Mouse (Mus musculus) cerebellum, adult 9-11 months (tissue): ENCODE results near the gene Ugt1a10.
"Not testable (repeated sequence)": the region's sequence is repeated elsewhere in the genome, so short reads cannot be mapped to it uniquely, and the experiment has no call there.

Experiments used
- DNase-seq: peaks from one replicate; pipeline ENCODE4 v3.0.0; 2022

The Ugt1a10 gene

DNA sequence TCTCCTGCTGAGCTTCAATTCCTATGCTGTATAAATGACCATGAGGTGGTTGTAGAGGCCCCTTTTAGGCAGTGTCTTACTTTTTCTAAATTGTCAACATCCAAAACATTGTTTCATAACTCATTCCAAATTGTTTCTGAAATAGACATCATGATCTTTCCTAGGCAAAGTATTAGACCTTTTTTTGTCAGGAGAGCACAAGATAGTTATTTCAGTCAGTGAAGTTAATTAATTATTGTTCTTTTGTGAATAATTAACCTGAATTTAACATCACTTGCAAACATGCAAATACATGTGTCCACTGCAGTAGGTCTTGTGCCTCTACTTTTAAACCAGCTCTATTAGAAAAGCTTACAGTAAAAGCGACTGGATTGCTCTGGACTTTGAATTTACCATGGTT, at the start of gene Ugt1a10:
TSS of gene Ugt1a10 (plus strand) at position 301 of the 400 bp plus-strand sequence.
- no peak for DNase-seq

DNA sequence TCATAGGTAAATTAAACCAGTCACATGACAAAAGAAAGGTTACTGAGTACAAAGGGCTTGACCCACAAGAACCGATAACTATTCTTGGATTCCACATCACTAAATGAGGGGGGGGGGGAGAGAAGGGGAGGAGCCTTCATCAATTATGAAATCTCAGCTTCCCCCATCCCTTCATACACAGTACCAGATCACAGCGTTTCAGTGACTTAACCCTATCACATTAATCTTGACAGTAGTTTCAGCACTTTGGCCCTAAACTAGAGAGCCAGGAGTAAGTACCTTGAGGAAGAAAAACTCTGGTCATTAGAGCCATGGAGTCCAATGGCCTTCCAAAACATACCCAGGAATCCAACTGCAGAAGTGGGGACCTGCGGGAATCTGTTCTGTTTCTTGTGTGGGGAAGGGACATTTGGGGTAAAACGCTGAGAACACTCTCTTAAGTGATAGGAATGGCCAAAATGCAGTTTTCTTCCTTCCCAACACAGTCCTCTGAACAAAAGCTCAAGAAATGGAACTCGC, 47.4 kb upstream of the Ugt1a10 start:
- no peak for DNase-seq

DNA sequence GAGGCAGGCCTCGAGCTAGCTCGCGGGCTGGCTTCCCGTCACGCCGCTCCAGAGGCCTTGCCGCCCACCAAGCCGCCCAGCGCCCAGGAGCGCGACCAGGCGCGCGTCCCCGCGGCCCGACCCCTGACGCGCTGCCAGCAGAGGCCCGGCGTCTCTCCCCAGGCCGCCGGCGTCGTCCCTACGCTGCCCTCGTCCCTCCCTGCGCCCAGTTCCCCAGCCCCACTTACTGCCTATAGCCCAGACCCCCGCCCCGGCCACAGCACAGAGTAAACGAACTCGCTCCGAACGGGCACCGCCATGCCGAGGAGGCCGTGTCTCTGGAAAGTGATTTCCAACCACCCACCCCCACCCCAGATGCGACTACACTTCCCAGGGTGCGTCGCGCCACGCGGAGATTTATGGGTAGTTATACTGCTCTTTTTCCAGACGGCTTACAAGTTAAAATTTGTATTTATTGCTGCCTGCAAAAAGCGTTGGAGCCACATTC, 46.9 kb upstream of the Ugt1a10 start, which contains the start of gene Usp40:
TSS of gene Usp40 (minus strand) at position 341 of the 487 bp plus-strand sequence.
- peak; percentile 68 for DNase-seq

DNA sequence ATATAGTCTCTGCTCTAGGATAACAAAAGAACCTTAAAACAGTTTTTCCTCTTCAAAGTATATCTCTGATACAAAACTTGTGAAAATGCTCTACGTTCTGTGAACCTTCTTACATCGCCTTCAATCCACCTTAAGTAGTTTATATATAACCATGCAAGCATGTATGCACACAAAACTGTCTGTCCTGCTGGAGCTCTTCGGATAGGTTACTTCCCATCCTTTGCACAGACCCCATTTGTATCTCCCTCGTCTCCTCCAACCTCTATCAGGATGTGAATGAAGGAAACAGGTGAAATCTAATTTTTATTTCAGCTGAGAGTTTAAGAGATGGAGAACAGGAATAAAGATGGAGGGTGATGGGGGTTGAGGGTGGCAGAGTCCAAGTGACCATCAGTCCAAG, 46.5 kb upstream of the Ugt1a10 start:
- DNase-seq, result no peak

DNA sequence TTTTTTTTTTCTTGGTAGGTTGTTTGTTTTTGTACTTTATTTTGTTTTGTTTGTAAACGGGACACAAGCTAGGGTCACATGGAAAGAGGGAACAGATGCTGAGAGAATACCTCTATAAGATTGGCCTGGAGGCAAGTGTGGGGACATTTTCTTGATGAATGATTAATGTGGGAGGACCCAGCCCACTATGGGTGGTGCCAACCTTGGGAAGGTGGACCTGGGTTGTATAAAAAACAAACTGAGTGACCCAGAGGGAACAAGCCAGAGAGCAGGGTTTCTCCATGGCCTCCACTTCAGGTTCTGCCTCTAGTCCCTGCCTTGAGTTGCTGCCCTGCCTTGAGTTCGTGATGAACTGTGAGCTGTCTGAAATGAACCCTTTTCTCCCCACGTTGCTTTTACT, 45.7 kb upstream of the Ugt1a10 start:
- peak; percentile 6 for DNase-seq

DNA sequence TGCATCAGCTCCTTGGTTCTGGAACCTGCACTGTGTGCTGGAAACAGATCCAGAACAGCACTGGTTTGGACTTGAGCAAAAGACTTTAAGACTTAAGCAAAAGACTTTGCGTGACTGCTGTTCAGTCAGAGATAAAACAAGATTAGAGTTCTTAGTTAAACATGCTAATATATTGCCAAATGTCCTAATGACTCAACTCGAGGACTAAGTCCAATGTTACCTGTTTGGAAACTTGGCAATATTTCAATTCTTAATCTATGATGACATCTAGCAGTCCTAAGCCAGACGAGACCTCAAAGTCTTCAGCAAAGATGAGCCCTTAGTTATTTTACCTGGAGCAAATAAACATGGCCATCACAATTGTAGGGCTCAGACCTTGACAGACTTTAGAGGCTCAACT, 41.5 kb upstream of the Ugt1a10 start:
- no peak for DNase-seq

DNA sequence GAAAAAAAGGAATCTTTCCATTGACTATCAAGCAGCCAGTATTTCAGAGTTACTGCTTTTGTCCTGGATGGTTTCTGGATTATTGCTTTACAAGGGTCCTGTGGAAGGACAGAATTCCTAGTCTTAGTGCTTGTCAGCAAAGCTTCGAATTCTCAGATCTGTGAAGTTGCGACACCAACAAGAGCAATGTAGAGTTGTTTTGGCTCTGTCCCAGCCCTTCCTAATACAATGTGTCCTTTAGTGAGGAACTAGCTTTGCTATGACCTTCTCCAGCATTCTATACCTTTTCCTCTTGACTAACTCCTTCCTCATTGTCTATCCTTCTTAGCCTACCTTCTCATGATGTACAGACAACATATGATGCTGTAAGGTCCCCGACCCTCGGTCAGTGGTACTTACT, 41.0 kb upstream of the Ugt1a10 start:
- DNase-seq, result no peak

DNA sequence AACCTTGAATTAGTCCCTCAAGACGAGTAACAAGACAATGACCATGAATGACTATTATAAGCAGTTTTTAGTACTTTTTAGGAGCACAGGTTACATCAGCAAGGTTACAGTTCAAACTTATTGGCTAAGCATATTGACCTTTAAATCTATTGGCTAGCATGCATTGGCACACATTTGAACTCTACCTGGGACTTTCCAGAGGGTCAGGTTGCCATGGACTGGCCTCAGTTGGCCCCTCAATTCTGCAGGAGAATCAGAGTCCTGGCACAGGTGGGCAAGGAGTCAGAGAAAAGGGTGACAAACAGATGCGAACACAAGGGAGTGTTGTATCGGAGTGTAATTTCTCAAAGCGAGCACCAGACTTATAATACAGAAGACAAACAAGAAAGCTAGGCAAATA, 40.5 kb upstream of the Ugt1a10 start:
- no peak for DNase-seq

DNA sequence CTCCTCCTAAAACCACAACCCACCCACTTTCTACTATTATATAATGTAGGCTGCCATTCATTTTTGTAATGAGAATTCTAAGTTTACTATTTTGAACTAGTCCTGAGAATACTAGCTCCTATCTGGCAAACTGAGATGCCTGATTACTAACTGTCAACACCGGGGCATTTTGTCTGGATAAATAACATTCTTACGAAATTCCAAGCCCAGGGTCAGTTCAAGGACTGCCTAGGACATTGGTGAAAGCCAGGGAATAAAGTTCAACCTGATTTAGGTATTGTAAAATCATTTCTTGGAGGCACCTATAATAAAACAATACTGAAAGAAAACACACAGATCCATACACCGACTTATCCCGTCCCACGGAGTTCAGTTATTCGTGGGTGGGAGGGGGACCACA, 39.8 kb upstream of the Ugt1a10 start:
- no peak for DNase-seq

DNA sequence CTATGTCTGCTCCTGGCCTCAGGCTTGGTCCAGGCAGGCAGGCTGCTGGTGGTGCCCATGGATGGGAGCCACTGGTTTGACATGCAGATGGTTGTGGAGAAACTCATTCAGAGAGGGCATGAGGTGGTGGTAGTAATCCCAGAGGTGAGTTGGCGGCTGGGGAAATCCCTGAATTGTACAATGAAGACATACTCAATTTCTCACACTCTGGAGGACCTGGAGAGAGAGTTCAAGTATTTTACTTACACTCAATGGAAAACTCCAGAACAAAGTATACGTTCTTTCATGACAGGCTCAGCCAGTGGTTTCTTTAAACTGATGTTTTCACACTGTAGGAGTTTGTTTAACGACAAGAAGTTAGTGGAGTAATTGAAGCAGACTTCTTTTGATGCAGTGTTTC, 29.9 kb upstream of the Ugt1a10 start:
- DNase-seq, result not testable (repeated sequence)

DNA sequence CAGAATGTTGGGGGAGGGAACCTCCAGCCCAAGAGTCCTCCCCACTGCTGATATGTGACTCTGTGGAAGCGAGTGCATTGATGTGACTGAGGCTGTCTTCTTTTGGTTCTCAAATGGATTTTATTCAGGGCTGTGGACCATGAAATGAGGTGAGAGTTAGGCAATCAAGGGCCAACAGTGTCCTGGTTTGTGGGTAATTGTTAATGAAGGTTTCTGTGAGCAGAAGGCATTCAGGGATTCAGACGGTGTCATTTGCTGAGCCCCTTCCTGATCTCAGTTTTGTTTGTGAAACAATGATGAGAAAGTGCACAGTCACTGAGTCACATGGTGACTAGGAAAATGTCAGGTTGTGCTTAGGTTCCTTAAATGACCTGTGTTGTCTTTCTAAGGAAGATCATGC, 12.1 kb upstream of the Ugt1a10 start:
- DNase-seq, result not testable (repeated sequence)

DNA sequence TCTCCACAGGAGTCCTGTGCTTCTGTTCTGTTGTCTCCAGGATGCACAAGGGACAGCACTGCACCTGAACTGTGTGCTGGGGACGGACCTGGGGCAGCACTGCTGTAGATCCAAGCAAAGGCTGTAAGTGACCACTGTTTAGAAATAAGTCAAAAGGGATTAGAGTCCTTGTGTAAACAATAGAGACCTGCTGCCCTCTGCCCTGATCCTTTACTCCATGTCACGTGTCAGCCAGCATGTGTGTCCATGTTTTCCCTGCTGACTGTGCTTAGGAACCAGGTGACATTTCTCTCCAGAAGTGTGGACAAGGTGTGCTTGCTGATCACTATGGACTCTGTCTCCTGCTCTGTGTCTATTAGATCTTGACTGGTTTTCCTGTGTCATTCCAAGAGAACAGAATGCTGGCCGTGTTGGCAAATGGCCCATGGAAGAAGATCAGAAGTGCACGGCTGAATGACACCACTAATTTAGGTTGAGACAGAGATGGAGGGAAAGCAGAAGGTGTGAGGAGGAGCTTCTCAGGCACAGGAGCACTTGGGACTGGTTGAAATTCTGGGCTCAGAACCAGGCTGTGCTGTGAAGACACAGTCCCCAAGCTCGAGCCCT, 10.3 kb upstream of the Ugt1a10 start:
- DNase-seq, result peak; percentile 10

DNA sequence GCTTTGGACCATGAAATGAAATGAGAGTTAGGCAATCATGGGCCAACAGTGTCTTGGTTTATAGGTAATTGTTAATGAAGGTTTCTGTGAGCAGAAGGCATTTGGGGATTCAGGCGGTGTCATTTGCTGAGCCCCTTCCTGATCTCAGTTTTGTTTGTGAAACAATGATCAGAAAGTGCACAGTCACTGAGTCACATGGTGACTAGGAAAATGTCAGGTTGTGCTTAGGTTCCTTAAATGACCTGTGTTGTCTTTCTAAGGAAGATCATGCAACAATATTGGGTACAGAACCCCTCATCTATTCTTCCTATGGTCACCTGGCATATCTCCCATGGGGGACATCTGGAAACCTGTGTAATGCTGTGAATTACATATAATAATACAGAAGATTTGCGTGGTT, 7.8 kb upstream of the Ugt1a10 start:
- not testable (repeated sequence) for DNase-seq

DNA sequence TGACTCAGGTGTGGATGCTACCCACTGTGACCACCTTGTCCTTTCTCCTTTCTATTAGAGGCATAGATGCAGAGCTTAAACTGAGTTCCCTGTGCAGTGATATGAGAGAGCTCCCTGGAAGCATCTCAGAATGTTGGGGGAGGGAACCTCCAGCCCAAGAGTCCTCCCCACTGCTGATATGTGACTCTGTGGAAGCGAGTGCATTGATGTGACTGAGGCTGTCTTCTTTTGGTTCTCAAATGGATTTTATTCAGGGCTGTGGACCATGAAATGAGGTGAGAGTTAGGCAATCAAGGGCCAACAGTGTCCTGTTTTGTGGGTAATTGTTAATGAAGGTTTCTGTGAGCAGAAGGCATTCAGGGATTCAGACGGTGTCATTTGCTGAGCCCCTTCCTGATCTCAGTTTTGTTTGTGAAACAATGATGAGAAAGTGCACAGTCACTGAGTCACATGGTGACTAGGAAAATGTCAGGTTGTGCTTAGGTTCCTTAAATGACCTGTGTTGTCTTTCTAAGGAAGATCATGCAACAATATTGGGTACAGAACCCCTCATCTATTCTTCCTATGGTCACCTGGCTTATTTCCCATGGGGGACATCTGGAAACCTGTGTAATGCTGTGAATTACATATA, 11.4 kb downstream of the Ugt1a10 start:
- DNase-seq, result not testable (repeated sequence)

DNA sequence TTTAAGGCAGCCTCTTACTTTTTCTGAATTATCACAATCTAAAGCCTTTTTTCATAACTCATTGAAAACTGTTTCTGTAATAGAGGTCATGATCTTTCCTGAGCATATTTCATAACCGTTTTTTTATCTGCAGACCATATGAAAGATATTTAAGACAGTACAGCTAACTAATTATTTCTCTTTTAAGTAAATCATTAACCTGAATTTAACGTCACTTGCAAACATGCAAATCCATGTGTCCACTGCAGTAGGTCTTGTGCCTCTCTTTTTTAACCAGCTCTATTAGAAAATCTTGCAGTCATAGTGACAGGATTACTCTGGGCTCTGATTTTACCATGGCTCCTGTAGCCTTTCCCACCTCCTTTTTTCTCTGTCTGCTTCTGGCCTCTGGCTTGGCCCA, 15.3 kb downstream of the Ugt1a10 start, which contains the start of gene Ugt1a9:
TSS of gene Ugt1a9 (plus strand) at position 306 of the 400 bp plus-strand sequence.
- DNase-seq, result no peak

DNA sequence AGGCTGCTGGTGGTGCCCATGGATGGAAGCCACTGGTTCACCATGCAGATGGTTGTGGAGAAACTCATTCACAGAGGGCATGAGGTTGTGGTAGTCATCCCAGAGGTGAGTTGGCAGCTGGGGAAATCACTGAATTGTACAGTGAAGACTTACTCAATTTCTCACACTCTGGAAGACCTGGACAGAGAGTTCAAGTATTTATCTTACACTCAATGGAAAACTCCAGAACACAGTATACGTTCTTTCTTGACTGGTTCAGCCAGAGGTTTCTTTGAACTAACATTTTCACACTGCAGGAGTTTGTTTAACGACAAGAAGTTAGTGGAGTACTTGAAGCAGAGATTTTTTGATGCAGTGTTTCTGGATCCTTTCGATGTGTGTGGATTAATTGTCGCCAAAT, 15.7 kb downstream of the Ugt1a10 start:
- DNase-seq, result no peak

DNA sequence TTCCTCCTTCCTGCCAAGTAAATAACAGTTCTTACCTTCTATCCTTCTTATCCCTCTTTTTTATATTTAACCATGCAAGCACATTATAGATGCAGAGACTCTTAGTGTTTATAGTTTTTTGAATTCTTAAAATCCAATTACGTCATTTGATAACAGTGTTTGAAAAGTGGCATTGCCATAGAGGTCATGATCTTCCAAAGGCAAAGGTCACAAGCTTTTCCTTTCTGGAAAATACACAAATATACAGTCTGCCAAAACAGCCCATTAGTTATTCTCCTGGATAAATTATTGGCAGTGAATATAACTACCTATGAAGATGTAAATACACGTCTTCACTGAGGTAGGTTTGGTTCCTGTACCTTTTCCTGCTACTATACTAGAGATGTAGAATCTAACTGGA, 19.3 kb downstream of the Ugt1a10 start:
- no peak for DNase-seq

DNA sequence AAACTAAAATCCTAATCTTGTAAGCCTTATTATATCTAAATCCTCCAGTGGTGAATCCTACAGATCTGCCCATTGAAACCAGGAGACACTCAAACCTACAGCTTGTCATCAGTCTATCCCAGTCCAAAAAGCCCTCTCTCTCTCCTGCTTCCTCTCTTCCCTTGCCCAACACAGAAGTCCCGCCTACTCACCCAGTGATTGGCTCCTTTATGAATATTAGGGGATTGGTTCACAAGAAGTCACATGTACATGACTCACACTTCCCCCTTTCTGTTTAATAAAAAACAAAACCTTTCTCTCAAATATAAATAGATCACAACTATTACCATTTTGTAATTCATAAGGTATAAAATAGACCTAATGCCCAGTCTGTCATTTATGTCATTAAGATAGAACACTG, 21.9 kb downstream of the Ugt1a10 start:
- no peak for DNase-seq

DNA sequence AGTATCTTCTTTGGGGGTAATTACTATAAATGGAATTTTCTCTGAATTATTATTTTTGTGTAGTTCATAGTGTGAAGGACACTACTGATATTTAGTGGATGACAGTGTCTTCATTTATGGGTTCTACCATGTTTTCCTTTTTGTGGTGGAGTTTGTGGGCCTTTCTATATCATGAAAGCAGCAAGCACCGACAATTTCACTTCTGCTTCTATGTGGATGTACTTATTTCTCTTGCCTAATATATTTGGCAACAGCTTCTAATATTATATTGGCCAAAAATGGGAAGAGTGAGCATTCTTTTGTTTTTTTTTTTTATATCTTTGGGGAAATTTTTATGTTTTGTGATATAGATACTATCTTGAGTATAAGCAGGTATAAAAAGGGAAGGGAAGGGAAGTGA, 26.5 kb downstream of the Ugt1a10 start:
- no peak for DNase-seq

DNA sequence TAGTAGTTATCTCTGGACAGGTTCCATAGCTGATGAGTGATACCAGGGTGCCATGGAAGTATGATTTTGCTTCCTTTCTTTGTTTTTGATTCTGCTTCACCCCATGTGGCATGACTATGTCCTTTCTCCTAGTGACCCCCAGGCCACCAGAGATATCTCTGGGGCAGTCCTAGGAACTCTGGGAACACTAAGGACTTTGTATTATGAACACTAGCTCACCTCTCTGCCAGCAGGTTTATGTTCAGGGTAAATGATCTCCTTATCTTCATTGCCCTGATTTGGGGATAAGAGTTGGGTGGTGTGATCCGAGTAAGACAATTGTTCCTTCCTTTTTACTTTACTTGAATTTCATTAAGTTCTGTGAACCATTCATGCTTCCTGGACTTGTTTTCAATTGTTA, 30.9 kb downstream of the Ugt1a10 start:
- no peak for DNase-seq

DNA sequence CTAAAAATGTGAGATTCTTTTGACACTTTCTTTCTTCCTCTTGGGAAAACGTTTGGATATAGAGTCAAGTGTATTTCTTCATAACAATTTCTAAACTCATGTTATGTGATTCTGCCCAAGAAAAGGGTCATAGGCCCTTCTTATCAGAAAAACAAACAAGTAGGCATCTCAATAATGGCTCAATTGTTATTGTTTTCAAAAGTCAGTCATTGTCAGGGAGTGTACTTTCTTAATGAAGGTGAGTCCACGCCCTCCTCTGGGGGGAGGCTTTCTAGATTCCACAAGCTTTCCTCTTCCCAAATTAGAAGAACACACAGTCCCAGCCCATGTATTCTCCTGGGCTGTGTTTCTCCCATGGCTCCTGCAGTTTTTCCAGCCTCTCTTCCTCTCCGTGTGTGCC, 32.3 kb downstream of the Ugt1a10 start, which contains the start of gene Ugt1a8:
TSS of gene Ugt1a8 (plus strand) at position 301 of the 400 bp plus-strand sequence.
- DNase-seq, result no peak

DNA sequence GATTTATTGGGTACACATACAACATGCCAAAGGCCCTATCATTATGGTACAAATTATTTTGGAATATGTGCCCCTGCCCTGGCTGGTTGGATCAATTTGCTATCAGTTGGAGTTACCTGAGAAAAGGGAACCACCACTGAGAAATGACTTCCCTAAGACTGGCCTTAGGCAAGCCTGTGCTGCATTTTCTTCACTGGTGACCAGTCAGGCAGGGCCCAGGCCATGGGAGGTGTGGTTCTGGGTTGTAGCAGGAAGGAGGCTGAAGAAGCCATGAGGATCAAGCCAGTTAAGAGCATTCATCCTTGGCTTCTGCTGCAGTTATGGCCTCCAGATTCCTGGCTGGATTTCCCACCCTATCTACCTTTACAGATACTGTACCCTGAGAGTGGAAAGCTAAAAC, 37.2 kb downstream of the Ugt1a10 start:
- no peak for DNase-seq

DNA sequence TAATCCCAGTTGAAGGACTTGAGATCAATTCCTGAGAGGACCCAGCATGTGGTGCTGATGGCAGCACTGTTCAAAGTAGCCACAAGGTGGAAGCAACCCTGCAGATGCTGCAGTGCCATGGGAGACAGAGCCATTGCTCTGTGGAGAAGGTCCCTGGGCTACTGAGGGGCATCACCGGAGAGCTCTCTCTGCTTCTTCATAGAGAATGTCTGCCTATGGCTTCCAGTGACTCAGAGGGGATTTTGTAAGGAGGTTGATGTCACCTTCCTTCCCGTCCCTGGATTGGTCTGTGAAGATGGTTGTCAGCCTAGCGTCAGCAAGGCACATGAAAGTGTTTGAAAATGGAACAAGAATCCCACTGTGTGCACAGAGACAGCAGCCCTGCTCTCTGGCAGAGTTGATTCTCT, 39.1 kb downstream of the Ugt1a10 start:
- DNase-seq, result not testable (repeated sequence)

DNA sequence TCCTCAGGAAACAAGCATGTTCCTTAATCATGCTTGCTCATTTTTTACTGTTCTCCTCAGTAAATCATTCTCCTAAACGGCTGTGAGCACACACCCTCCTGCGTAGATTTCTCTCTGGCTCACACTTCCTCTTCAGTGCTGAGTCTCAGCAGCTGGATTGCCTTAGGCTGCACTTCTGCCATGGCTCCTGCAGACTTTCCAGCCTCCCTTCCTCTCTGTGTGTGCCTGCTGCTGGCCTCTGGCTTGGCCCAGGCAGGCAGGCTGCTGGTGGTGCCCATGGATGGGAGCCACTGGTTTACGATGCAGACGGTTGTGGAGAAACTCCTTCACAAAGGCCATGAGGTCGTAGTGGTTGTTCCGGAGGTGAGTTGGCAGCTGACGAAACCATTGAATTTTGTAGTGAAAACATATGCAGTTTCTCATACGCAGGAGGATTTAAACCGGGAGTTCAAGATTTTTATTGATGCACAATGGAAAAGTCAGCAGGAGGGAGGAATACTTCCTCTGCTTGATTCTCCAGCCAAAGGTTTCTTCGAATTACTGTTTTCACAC, 39.8 kb downstream of the Ugt1a10 start, which contains the start of gene Ugt1a7c:
TSS of gene Ugt1a7c (plus strand) at position 122 of the 552 bp plus-strand sequence.
- no peak for DNase-seq
